Mouse (Mus musculus) limb, embryonic 15.5 days (tissue): ENCODE data around the gene Rhoc. TPM values are rescaled to one million over a fixed set of nuclear protein-coding genes. Genes with fewer than 3 reads are reported as not detected.
"Not testable (repeated sequence)": the region's sequence is repeated elsewhere in the genome, so short reads cannot be mapped to it uniquely, and the experiment has no call there.

Source experiments
- ATAC-seq: fragments of 200-750 bp; cut with Nextera tagmentation; 2 replicates; pipeline ENCODE4 v1.8.0; 2017; ENCODE audit warnings: low read depth, moderate TSS enrichment; ENCODE audit not compliant: insufficient number of reproducible peaks, low FRiP score, low TSS enrichment
- H3K27ac ChIP-seq: fragments of 300-500 bp; sonication (generic); 2 replicates; pipeline ENCODE4 v1.5.1; 2015; ENCODE audit warnings: moderate library complexity, mild to moderate bottlenecking, inconsistent platforms
- H3K27me3 ChIP-seq: fragments of 300-500 bp; sonication (generic); 2 replicates; pipeline ENCODE4 v1.6.1; 2015; ENCODE audit warnings: inconsistent platforms
- H3K36me3 ChIP-seq: fragments of 300-500 bp; sonication (generic); 2 replicates; pipeline ENCODE4 v1.6.1; 2015; ENCODE audit warnings: inconsistent platforms
- H3K4me1 ChIP-seq: fragments of 300-500 bp; sonication (generic); 2 replicates; pipeline ENCODE4 v1.6.1; 2015; ENCODE audit warnings: inconsistent platforms
- H3K4me2 ChIP-seq: fragments of 300-500 bp; sonication (generic); 2 replicates; pipeline ENCODE4 v1.6.1; 2015; ENCODE audit warnings: mild to moderate bottlenecking, inconsistent platforms
- H3K4me3 ChIP-seq: fragments of 300-500 bp; sonication (generic); 2 replicates; pipeline ENCODE4 v1.5.1; 2015; ENCODE audit warnings: mild to moderate bottlenecking, inconsistent platforms
- H3K9ac ChIP-seq: fragments of 300-500 bp; sonication (generic); 2 replicates; pipeline ENCODE4 v1.6.1; 2015; ENCODE audit warnings: inconsistent platforms
- H3K9me3 ChIP-seq: fragments of 300-500 bp; sonication (generic); 2 replicates; pipeline ENCODE4 v1.6.1; 2016; ENCODE audit warnings: inconsistent platforms
- WGBS: fragments of 180-500 bp; shearing (Covaris S2); methylation state at CpG from one replicate; pipeline ENCODE4 v1.1.7; 2015; 5-methylcytosine and 5-hydroxymethylcytosine counted together
- polyA plus RNA-seq: library from polyadenylated mRNA; unstranded; fragments of >200 nt; fragmentation: Nextera tagmentation; extraction: Ambion mirVana; gene quantifications from 2 replicates; pipeline ENCODE4 v1.2.1, GENCODE M21; 2015

Gene Rhoc
- polyA plus RNA-seq, 1 experiment from 2014 or later: 193 TPM

DNA sequence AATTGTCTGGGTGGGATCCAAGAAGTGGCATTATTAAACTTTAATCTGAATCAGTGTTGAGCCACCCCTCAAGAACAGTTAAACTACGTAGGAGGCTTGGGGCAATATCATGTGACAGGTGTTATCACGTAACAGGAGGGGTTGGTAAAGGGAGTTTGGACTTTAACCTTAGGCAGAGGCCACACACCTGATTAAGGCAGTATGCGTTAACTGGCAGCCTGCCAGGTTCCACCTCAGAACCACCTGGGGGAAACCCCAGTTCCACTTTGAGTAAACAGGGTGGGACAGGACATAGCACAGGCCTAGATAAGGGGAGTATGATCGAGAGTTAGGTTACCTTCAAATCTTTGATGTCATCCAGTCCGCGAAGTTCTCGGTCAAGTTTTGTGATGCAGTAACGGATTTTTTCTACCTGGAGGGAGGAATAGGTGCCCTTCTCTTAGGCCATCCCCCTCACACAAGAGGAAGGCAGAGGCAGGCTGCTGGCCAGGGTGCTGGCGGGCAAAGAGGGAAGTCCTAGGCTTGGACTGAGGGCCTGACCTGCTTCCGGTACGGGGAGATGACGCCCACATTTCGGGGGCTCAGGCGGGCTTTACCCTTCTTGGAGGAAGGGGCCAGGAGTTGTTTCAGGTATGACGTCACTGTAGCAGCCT lies 8.4 kb downstream of the Rhoc start:
- Histone ChIP-seq H3K4me1 (peaks cover 47% of the 10 kb centered on the region), H3K27ac (0 out of 2 replicates have a peak overlapping the region, but pooled peaks have one; percentile 83)
- no peak for ATAC-seq

DNA sequence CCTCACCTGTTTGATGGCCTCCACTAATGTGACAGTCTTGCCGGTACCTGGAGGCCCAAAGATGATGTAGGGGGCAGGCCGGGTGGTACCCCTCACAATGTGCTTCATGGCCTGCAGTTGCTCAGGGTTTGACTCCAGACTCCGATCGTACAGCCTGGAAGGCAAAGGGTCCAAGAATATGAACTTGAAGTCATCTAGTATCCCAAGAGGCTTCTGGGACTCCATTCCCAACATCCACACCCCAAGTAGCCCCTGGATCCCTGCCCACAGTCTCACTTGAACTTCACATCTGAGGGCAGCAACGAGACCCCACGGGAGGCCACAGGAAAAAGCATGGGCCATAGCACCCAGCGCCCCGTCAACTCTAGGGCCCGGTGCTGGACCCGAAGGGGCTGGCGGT lies 12.5 kb downstream of the Rhoc start:
- 91% methylated on average over 11 of the region's 11 CpGs for WGBS
- peaks cover 82% of the 10 kb centered on the region for H3K36me3 ChIP-seq
- H3K4me1 ChIP-seq: peaks cover 6% of the 10 kb centered on the region
- H3K27me3 ChIP-seq: no peaks in the 10 kb centered on the region
- H3K4me3 ChIP-seq: no peak overlapping the region
- no peaks in the 10 kb centered on the region for H3K9me3 ChIP-seq
- no peak for ATAC-seq
- H3K4me2 ChIP-seq: no peak overlapping the region
- H3K9ac ChIP-seq: no peak overlapping the region
- H3K27ac ChIP-seq: no peak overlapping the region

More for the DNA sequence above, 8.4 kb downstream of the Rhoc start:
- H3K36me3 ChIP-seq: peaks cover 70% of the 10 kb centered on the region
- H3K9ac ChIP-seq: no peak overlapping the region
- no peak overlapping the region for H3K4me2 ChIP-seq
- no peaks in the 10 kb centered on the region for H3K27me3 ChIP-seq
- H3K4me3 ChIP-seq: no peak overlapping the region
- 66% methylated on average over 15 of the region's 15 CpGs for WGBS
- no peaks in the 10 kb centered on the region for H3K9me3 ChIP-seq

DNA sequence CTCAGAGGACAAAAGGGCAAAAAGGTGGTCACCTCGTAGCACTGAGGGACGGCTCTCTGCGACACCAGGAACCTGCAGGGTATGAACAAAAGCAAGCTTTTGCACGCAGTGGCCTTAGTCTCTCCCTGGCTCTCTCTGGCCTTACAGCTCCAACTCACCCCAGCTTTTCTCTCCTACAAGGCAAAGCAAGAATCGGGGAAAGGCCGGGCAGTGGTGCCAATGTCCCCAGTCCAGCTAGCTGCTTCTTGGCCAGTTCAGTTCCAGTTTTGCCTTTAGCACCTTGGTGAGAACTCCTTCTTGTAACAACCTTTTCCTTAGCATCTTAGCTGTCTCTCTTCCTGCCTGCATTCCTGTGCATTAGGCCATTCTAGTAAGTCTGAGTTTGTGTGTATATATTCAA lies 13.3 kb downstream of the Rhoc start:
- ATAC-seq: no peak
- Histone ChIP-seq H3K27ac (no peak overlapping the region), H3K27me3 (no peaks in the 10 kb centered on the region), H3K4me2 (no peak overlapping the region), H3K9me3 (no peaks in the 10 kb centered on the region), H3K9ac (no peak overlapping the region), H3K36me3 (peaks cover 74% of the 10 kb centered on the region), H3K4me1 (no peaks in the 10 kb centered on the region), H3K4me3 (no peak overlapping the region)
- 91% methylated on average over 6 of the region's 6 CpGs for WGBS

DNA sequence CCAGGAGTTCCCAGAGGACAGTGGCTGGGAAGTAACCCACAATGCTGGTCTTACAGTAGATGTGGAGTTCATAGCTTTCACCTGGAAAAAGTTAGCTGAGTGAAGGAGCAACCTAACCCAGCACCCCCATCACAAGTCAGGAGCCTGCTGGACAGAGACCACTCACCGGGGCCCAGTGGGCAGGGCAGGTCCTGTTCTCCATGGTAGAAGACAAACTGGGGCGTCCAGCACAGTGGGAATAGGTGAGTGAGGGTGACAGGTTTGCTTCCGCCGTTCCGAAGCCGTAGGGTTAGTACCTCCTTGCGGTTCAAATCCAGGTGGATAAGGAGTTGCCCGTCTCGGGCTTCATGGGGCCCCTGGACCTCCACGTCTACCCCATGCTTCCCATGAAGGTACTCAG lies 16.1 kb downstream of the Rhoc start:
- Histone ChIP-seq H3K4me1 (no peaks in the 10 kb centered on the region), H3K36me3 (peaks cover 58% of the 10 kb centered on the region), H3K27ac (no peak overlapping the region), H3K4me2 (no peak overlapping the region), H3K27me3 (no peaks in the 10 kb centered on the region), H3K9me3 (no peaks in the 10 kb centered on the region), H3K4me3 (no peak overlapping the region), H3K9ac (no peak overlapping the region)
- WGBS: 96% methylated on average over 10 of the region's 10 CpGs
- no peak for ATAC-seq

DNA sequence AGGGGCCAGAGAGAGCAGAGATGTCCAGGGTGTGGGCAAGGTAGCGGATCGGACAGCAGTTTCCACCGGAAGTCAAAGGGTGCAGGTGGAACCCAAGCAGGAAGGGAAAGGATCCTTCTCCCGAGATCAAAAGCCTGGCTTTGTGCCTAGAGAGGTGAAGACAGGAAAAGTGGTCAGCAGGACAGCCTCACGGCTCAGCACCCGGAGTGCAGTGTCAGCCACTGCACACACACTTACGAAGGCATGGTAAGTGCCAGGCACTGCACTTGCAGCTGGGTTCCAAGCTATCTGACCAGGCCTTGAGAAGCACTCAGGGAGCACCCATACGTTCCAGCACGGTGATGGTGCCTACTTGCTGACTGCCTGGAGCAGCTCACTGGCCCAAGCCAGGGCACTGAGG lies 17.4 kb downstream of the Rhoc start:
- Histone ChIP-seq H3K36me3 (peaks cover 45% of the 10 kb centered on the region), H3K9me3 (no peaks in the 10 kb centered on the region), H3K4me3 (no peak overlapping the region), H3K4me2 (no peak overlapping the region), H3K27me3 (no peaks in the 10 kb centered on the region), H3K9ac (no peak overlapping the region), H3K27ac (no peak overlapping the region), H3K4me1 (no peaks in the 10 kb centered on the region)
- WGBS: 80% methylated on average over 9 of the region's 9 CpGs
- no peak for ATAC-seq

DNA sequence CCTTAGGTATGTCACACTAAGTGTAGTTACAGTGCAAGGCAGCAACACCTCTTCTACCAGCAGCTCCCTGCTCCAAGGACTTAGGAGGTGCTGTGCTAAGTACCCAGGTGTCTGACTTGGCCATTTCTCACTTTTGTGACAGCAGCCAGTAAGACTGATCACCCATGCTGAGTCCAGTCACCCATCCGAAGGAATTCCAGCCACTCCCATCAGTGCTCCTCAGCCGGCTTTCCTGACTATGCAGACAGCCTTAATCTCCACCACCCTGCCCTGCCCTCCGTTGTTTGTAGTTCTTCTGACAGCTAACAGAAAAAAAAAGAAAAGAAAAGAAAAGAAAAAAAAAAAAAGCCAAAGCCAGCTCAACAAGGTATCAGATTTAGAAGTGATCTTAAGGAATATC lies 23.6 kb downstream of the Rhoc start:
- no peak for ATAC-seq
- H3K9me3 ChIP-seq: no peaks in the 10 kb centered on the region
- no peak overlapping the region for H3K4me3 ChIP-seq
- peaks cover 6% of the 10 kb centered on the region for H3K4me1 ChIP-seq
- peaks cover 3% of the 10 kb centered on the region; the same call in 1 of the 2 replicates for H3K36me3 ChIP-seq
- 30% methylated on average over 3 of the region's 3 CpGs for WGBS
- no peak overlapping the region for H3K27ac ChIP-seq
- H3K9ac ChIP-seq: no peak overlapping the region
- H3K27me3 ChIP-seq: no peaks in the 10 kb centered on the region
- H3K4me2 ChIP-seq: no peak overlapping the region

DNA sequence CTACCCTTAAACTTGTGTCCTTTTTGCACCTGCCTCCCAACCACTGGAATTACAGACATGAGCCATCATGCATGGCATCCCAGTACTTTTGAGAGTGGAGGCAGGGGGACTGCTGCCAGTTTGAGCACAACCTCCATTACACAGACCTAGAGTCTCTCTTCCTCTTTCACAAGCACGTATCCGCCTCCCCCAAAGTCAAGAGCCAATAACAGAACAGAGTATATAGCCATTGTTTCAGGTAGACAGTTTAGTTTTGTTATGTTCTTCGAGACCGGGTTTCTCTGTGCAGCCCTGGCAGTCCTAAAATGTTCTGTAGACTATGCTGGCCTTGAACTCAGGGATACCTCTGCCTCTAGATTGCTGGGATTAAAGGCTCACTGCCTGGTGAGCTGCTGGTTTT lies 24.1 kb downstream of the Rhoc start:
- Histone ChIP-seq H3K4me2 (no peak overlapping the region), H3K36me3 (no peaks in the 10 kb centered on the region), H3K9me3 (no peaks in the 10 kb centered on the region), H3K9ac (no peak overlapping the region), H3K4me3 (no peak overlapping the region), H3K27ac (no peak overlapping the region), H3K4me1 (peaks cover 11% of the 10 kb centered on the region), H3K27me3 (no peaks in the 10 kb centered on the region)
- no peak for ATAC-seq
- WGBS: 87% methylated on average over 4 of the region's 4 CpGs

DNA sequence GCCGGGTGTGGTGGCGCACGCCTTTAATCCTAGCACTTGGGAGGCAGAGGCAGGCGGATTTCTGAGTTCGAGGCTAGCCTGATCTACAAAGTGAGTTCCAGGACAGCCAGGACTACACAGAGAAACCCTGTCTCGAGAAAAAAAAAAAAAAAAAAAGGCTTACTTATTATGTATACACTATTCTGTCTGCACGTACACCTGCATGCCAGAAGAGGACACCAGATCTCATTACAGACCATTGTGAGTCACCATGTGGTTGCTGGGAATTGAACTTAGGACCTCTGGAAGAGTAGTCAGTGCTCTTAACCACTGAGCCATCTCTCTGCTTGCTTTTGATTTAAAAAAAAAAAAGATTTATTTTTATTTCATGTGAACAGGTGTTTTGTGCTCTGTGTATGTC lies 25.1 kb downstream of the Rhoc start:
- H3K9ac ChIP-seq, H3K27me3 ChIP-seq, H3K27ac ChIP-seq, ATAC-seq, H3K4me2 ChIP-seq, H3K9me3 ChIP-seq, H3K36me3 ChIP-seq, H3K4me3 ChIP-seq: not testable (repeated sequence)
- 93% methylated on average over 7 of the region's 7 CpGs for WGBS
- peaks cover 13% of the 10 kb centered on the region for H3K4me1 ChIP-seq

DNA sequence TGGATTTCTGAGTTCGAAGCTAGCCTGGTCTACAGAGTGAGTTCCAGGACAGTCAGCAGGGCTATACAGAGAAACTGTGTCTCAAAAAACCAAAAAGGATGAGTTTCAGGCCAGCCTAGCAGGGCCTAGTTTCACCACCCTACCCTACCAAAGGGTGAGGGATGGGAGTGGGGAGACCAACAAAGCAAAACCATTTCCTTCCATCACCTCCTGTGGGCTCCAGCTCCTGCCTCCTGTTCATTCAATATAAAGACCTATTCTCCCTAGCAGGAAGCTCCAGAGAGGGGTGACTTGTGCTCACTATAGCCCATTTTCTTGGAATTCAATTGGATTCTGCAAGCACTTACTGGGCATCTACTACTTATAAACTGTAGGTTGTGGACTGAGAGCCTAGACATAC lies 26.6 kb downstream of the Rhoc start:
- ATAC-seq: no peak
- Histone ChIP-seq H3K36me3 (no peaks in the 10 kb centered on the region), H3K9me3 (no peaks in the 10 kb centered on the region), H3K27ac (no peak overlapping the region), H3K4me3 (no peak overlapping the region), H3K4me1 (peaks cover 19% of the 10 kb centered on the region), H3K4me2 (no peak overlapping the region), H3K9ac (no peak overlapping the region), H3K27me3 (no peaks in the 10 kb centered on the region)
- 92% methylated on average over 1 of the region's 1 CpGs for WGBS

DNA sequence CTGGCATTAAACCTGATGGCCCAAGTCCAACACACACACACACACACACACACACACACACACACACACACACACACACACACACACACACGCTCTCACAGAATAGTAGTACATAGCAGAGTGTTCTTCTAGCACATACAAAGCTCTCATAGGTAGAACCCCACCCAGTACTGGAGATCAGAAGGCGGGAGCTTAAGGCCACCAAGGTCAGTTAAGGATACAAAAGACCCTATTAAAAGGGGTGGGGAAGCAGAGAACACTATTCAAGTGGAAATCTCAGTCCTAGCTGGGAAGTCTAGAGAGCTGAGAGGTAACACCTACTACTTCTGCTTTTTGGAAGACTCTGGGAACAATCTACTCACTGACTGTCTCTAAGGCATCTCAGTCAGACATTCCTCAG lies 27.2 kb downstream of the Rhoc start:
- Histone ChIP-seq H3K4me2 (no peak overlapping the region), H3K36me3 (no peaks in the 10 kb centered on the region), H3K4me1 (peaks cover 19% of the 10 kb centered on the region), H3K27me3 (no peaks in the 10 kb centered on the region), H3K27ac (no peak overlapping the region), H3K9ac (no peak overlapping the region), H3K4me3 (no peak overlapping the region), H3K9me3 (no peaks in the 10 kb centered on the region)
- no peak for ATAC-seq
- 92% methylated on average over 2 of the region's 2 CpGs for WGBS

DNA sequence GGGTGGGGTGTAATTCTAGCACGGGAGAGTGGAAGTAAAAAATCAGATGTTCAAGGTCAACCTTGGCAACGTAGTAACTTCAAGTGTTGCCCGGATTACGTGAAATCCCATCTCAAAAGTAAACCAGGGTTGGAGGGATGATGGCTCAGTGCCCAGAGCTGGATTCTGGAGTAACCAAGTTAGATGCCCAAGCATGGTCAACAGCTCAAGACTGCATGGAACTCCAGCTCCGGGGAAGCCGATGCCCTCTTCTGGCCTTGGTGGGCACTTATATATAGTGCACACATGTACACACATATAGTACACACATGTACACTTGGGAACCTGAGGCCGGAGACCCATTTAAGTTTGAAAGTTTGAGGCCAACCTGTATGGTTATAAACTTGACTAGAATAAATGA lies 28.0 kb downstream of the Rhoc start:
- no peak overlapping the region for H3K4me2 ChIP-seq
- peaks cover 19% of the 10 kb centered on the region for H3K4me1 ChIP-seq
- H3K27me3 ChIP-seq: no peaks in the 10 kb centered on the region
- no peak overlapping the region for H3K9ac ChIP-seq
- H3K4me3 ChIP-seq: no peak overlapping the region
- no peaks in the 10 kb centered on the region for H3K9me3 ChIP-seq
- no peak overlapping the region for H3K27ac ChIP-seq
- H3K36me3 ChIP-seq: 0 out of 2 replicates have a peak, but pooled peaks cover 2% of the 10 kb centered on the region
- ATAC-seq: no peak
- 95% methylated on average over 7 of the region's 7 CpGs for WGBS

DNA sequence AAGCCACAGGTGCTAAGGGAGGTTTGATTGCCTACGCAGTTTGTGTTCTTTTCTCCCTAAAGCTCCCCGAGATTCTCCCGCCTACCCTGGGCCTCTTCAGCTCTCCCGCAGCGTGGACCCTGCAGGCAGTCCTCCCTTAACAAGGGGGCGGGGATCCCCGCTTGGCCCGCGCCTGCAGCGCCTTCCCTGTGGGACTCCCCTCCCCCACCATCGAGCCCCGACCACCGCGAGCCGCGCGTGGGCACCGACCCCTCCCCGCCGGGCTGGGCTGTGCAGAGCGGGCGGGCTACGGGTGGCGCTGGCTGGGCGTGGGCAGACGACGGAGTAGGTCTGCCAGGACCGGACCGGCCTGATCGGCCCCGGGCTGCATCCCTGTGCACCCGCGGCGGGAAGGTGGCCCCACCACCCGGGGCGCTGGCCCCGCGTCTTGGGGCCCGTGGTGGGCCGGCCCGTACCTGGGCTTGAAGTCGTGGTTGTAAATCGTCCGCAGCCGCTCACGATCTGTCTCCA lies 29.4 kb downstream of the Rhoc start:
- peak overlapping the region; percentile 75 for H3K4me3 ChIP-seq
- WGBS: under 1% methylated on average over 46 of the region's 46 CpGs
- peak overlapping the region; percentile 93 for H3K9ac ChIP-seq
- peaks cover 10% of the 10 kb centered on the region; the same call in 1 of the 2 replicates for H3K36me3 ChIP-seq
- peak overlapping the region; percentile 70 for H3K4me2 ChIP-seq
- H3K9me3 ChIP-seq: no peaks in the 10 kb centered on the region
- H3K27ac ChIP-seq: peak overlapping the region; percentile 97
- no peaks in the 10 kb centered on the region for H3K27me3 ChIP-seq
- ATAC-seq: peak; percentile 74
- H3K4me1 ChIP-seq: peaks cover 19% of the 10 kb centered on the region
